Mouse (Mus musculus) B cell, adult 62 days (primary cell): ENCODE data around the gene Kansl2. TPM values are rescaled to one million over a fixed set of nuclear protein-coding genes. Genes with fewer than 3 reads are reported as not detected.

ENCODE experiments used
- total RNA-seq: library from RNA; stranded (reverse); gene quantifications from 4 replicates; pipeline ENCODE4 v1.2.4, GENCODE M21; 2023

Kansl2 gene
- 66.9 to 79.3 TPM (median 72.8 TPM) in 4 replicates for total RNA-seq

GRCm38 (mm10) chr15:98533881-98534627 is at the start of gene Kansl2:
Gene Kansl2, minus strand, starts transcription at chr15:98534264.

GRCm38 (mm10) chr15:98570873-98571538 is 36.9 kb upstream of the Kansl2 start, which contains the start of the genes Ccnt1 and 4930415O20Rik:
Gene Ccnt1, minus strand, starts transcription at chr15:98570923.
Gene 4930415O20Rik, plus strand, starts transcription at chr15:98571004.

GRCm38 (mm10) chr15:98492102-98492501 is 42.0 kb downstream of the Kansl2 start, which contains the start of gene Olfr279:
Gene Olfr279, plus strand, starts transcription at chr15:98492402.

GRCm38 (mm10) chr15:98482701-98483100 is 51.4 kb downstream of the Kansl2 start, which contains the start of gene Lalba:
Gene Lalba, minus strand, starts transcription at chr15:98482721.

GRCm38 (mm10) chr15:98469596-98469995 is 64.5 kb downstream of the Kansl2 start, which contains the start of gene OR5BS1P:
Gene OR5BS1P, plus strand, starts transcription at chr15:98469896.

Other genes starting within 250 kb of the Kansl2 start
- not detected in 4 replicates for gene Zfp641, start 238.1 kb downstream of the Kansl2 start, total RNA-seq
- gene Olfr285, start 216.9 kb downstream of the Kansl2 start, total RNA-seq = not detected in 4 replicates
- gene Olfr284, start 193.3 kb downstream of the Kansl2 start, total RNA-seq = not detected in 4 replicates
- gene Olfr283, start 153.3 kb downstream of the Kansl2 start, total RNA-seq = not detected in 4 replicates
- not detected in 4 replicates for gene Olfr282, start 103.0 kb downstream of the Kansl2 start, total RNA-seq
- gene Olfr281, start 81.7 kb downstream of the Kansl2 start, total RNA-seq = not detected in 4 replicates
- not detected in 4 replicates for gene OR5BS1P, start 64.4 kb downstream of the Kansl2 start, total RNA-seq
- gene Lalba, start 51.5 kb downstream of the Kansl2 start, total RNA-seq = not detected in 4 replicates
- gene Olfr279, start 41.9 kb downstream of the Kansl2 start, total RNA-seq = not detected in 4 replicates
- gene Ccnt1, start 36.7 kb upstream of the Kansl2 start, total RNA-seq = 168 to 178 TPM (median 175 TPM) in 4 replicates
- gene 4930415O20Rik, start 36.7 kb upstream of the Kansl2 start, total RNA-seq = not detected in 4 replicates
- 0.88 to 3.3 TPM (median 1.6 TPM) in 4 replicates for gene Adcy6, start 75.8 kb upstream of the Kansl2 start, total RNA-seq
- gene Cacnb3, start 96.6 kb upstream of the Kansl2 start, total RNA-seq = not detected in 4 replicates
- gene Ddx23, start 128.6 kb upstream of the Kansl2 start, total RNA-seq = 129 to 153 TPM (median 138 TPM) in 4 replicates
- gene Rnd1, start 143.2 kb upstream of the Kansl2 start, total RNA-seq = 0.37 TPM in 1 of 4 replicates, not detected in the others
- gene Ccdc65, start 173.9 kb upstream of the Kansl2 start, total RNA-seq = not detected in 4 replicates
- 11.9 to 19.8 TPM (median 16.6 TPM) in 4 replicates for gene Fkbp11, start 193.9 kb upstream of the Kansl2 start, total RNA-seq
- gene Arf3, start 228.9 kb upstream of the Kansl2 start, total RNA-seq = 73.5 to 82.7 TPM (median 76.8 TPM) in 4 replicates
- 1.2 to 1.7 TPM (median 1.2 TPM) in 4 replicates for gene Wnt10b, start 243.9 kb upstream of the Kansl2 start, total RNA-seq